10 mouse cellular contexts compared by ENCODE assay signal in the genomic region with DNA sequence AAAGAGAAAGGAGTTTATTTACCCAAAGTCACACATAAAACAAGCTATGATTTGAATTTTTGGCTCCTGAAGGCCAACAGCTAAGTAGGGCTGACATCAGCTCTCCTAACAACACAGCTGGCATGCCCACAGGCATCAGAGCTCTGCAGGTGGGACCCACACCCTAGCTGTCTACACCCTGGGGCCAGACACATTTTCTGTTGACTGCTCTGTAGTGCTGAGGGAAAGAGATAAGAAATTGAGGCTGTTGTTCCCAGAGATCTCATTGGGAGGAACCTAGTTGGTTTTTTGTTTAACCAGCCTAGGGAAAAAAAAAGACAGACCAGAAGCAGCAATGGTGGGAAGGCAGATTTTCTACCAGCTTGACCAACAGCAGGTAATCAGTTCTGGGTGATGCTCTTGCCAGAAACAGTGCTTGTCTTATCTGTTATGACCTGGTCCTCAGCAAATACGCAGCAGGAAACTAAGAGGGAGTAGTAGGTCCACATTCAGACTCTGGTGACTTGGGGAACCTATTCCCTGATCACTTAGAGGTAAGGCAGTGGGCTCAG. TPM values are rescaled to one million over a fixed set of nuclear protein-coding genes. Genes with fewer than 3 reads are reported as not detected.
A peak's percentile ranks its signal among the peaks of the same experiment; 100 is the strongest.
DNase-seq lines count a peak whose midpoint lies in the region; ATAC-seq and TF ChIP-seq lines count a peak whose summit lies in the region.
"Had no signal": no experiment of that assay in that cellular context is flagged by ENCODE, and none has a peak within 500 bp of the region (broad histone marks: within the 10 kb centered on the region; RNA-seq: fewer than 3 reads in every experiment).

No protein-coding gene starts in this region.

- no peaks in the 10 kb centered on the region for H3K9me3 ChIP-seq in heart, embryonic 14.5 days (ENCODE audit: control insufficient read depth, low read length)
- H3K9me3 ChIP-seq in liver, embryonic 14.5 days (ENCODE audit: control insufficient read depth, low read length), result no peaks in the 10 kb centered on the region

- H3K4me2 ChIP-seq in heart, embryonic 14.5 days (ENCODE audit: low read length), result peak overlapping the region; percentile 97
- peak overlapping the region; percentile 97 for H3K4me2 ChIP-seq in liver, embryonic 14.5 days (ENCODE audit: low read depth)

- 50% methylated on average over 1 of the region's 1 CpGs for WGBS in heart, embryonic 14.5 days
- WGBS in liver, embryonic 14.5 days (ENCODE audit: insufficient replicate concordance), result 12% methylated on average over 1 of the region's 1 CpGs

- H3K36me3 ChIP-seq in heart, embryonic 14.5 days (ENCODE audit: control insufficient read depth, insufficient read depth, low read length), result no peaks in the 10 kb centered on the region
- H3K36me3 ChIP-seq in liver, embryonic 14.5 days (replicated peaks; ENCODE audit: control insufficient read depth, insufficient read depth, low read depth), result peaks cover 41% of the 10 kb centered on the region

- no peak overlapping the region for H3K4me3 ChIP-seq in heart, embryonic 14.5 days (ENCODE audit: control insufficient read depth in 1 of 2, insufficient read depth in 1 of 2, low read depth in 1 of 2, low read length in 2 of 2)
- peak overlapping the region; percentile 68 to 96 for H3K4me3 ChIP-seq in liver, embryonic 14.5 days (ENCODE audit: insufficient read depth in 1 of 2, low read depth in 2 of 2, low read length in 2 of 2)

- H3K27me3 ChIP-seq in heart, embryonic 14.5 days (ENCODE audit: control insufficient read depth, insufficient read depth, low read length), result peaks cover 32% of the 10 kb centered on the region
- H3K27me3 ChIP-seq in liver, embryonic 14.5 days (ENCODE audit: control insufficient read depth, insufficient read depth, low read length), result no peaks in the 10 kb centered on the region

- H3K27ac ChIP-seq in heart, embryonic 14.5 days (replicated peaks in 1 of 2; ENCODE audit: control insufficient read depth in 1 of 2, insufficient read depth in 1 of 2, low read depth in 2 of 2, low read length in 2 of 2), result no peak overlapping the region
- peak overlapping the region; percentile 95 for H3K27ac ChIP-seq in liver, embryonic 14.5 days

- no peak for DNase-seq in heart, adult 18-20 months
- DNase-seq in MEL-GATA-1-ER (ENCODE audit: extremely low read depth, low read depth), result peak; percentile 86
- peak; percentile 47 to 55 for DNase-seq in cerebellum, postnatal 10 days
- peak; percentile 88 for DNase-seq in liver, embryonic 14.5 days (ENCODE audit: low read depth in 3 of 3, low spot score in 3 of 3)
- no peak for DNase-seq in left cerebral cortex, adult 8-10 months (ENCODE audit: low spot score in 2 of 2)
- no peak for DNase-seq in right cerebral cortex, postnatal 25 days
- no peak for DNase-seq in kidney, postnatal 4 days
- DNase-seq: kidney, postnatal 25 days; retina, postnatal 1 day had no signal

- peak; percentile 95 for TF ChIP-seq EP300 in liver, embryonic 14.5 days (IDR thresholded peaks at IDR 0.05; ENCODE audit: low read depth)

- H3K9ac ChIP-seq in heart, embryonic 14.5 days (ENCODE audit: low read length), result no peak overlapping the region; the same call in 1 of the 2 replicates
- peak overlapping the region; percentile 99 for H3K9ac ChIP-seq in liver, embryonic 14.5 days (replicated peaks)

- no peak for TF ChIP-seq CTCF in liver, embryonic 14.5 days (IDR thresholded peaks at IDR 0.05; ENCODE audit: low read depth)

- H3K4me1 ChIP-seq in heart, embryonic 14.5 days (ENCODE audit: control insufficient read depth in 2 of 2, insufficient read depth in 2 of 2, low read length in 2 of 2), result peaks cover 5 to 8% of the 10 kb centered on the region in 2 experiments
- H3K4me1 ChIP-seq in liver, embryonic 14.5 days (replicated peaks; ENCODE audit: control insufficient read depth in 2 of 2, insufficient read depth in 2 of 2, low read length in 1 of 2), result peaks cover 45 to 48% of the 10 kb centered on the region in 2 experiments

- ATAC-seq in heart, embryonic 14.5 days (ENCODE audit: insufficient number of reproducible peaks, insufficient read depth, low FRiP score, low read depth), result no peak
- ATAC-seq in liver, embryonic 14.5 days (ENCODE audit: insufficient read depth), result peak; percentile 85

RNA-seq across cellular contexts. Expression of gene Slc22a4, which starts 1.3 kb away (rescaled TPM):
- polyA plus RNA-seq in heart, embryonic 14.5 days (2014; fragmentation: Nextera tagmentation; extraction: Ambion mirVana), result 0.26 and 1.3 TPM in 2 replicates
- total RNA-seq in heart, adult 18-20 months (2021), result 1 to 10 TPM; 4.6 to 5.8 TPM
- 21.1 and 24.4 TPM in 2 replicates for polyA plus RNA-seq in liver, embryonic 14.5 days (2012; rRNA removed)
- polyA plus RNA-seq in liver, embryonic 14.5 days (2014; fragmentation: Nextera tagmentation; extraction: Ambion mirVana), result 34.0 and 35.6 TPM in 2 replicates
- total RNA-seq in left cerebral cortex, adult 8-10 months (2022), result 1 to 10 TPM; 5.4 to 8.6 (median 6.9) TPM

RNA-seq across cellular contexts. Expression of gene Pdlim4, which starts 42.2 kb away (rescaled TPM):
- polyA plus RNA-seq in heart, embryonic 14.5 days (2014; fragmentation: Nextera tagmentation; extraction: Ambion mirVana), result 11.5 and 14.6 TPM in 2 replicates
- 10 to 100 TPM; 30.2 to 31.9 TPM for total RNA-seq in heart, adult 18-20 months (2021)
- polyA plus RNA-seq in liver, embryonic 14.5 days (2012; rRNA removed), result 2.4 and 2.8 TPM in 2 replicates
- polyA plus RNA-seq in liver, embryonic 14.5 days (2014; fragmentation: Nextera tagmentation; extraction: Ambion mirVana), result 2.1 and 2.8 TPM in 2 replicates
- total RNA-seq in left cerebral cortex, adult 8-10 months (2022), result 10 to 100 TPM; 13.9 to 20.5 (median 15.7) TPM

RNA-seq across cellular contexts. Expression of gene Slc22a21, which starts 46.4 kb away (rescaled TPM):
- polyA plus RNA-seq in heart, embryonic 14.5 days (2014; fragmentation: Nextera tagmentation; extraction: Ambion mirVana), result 2.6 and 2.9 TPM in 2 replicates
- total RNA-seq in heart, adult 18-20 months (2021), result 1 to 10 TPM; 1.0 to 1.7 TPM
- 2.0 and 2.8 TPM in 2 replicates for polyA plus RNA-seq in liver, embryonic 14.5 days (2012; rRNA removed)
- 1.3 and 1.7 TPM in 2 replicates for polyA plus RNA-seq in liver, embryonic 14.5 days (2014; fragmentation: Nextera tagmentation; extraction: Ambion mirVana)
- total RNA-seq in left cerebral cortex, adult 8-10 months (2022), result 1 to 10 TPM; 1.7 to 3.0 (median 1.7) TPM

Comparison
In these comparisons a context has a peak if more than half of its experiments do, and no peak if none do; other contexts are left out.
1. H3K4me3 ChIP-seq: peak in liver, embryonic 14.5 days (2 of 2); none in heart, embryonic 14.5 days (0 of 2).
2. DNase-seq: peak in MEL-GATA-1-ER (single experiment), cerebellum, postnatal 10 days (2 of 2) and liver, embryonic 14.5 days (3 of 3); none in heart, adult 18-20 months (0 of 2), left cerebral cortex, adult 8-10 months (0 of 2), right cerebral cortex, postnatal 25 days (single experiment) and kidney, postnatal 4 days (0 of 2).